Comparison of ENCODE assay signal across 22 mouse cellular contexts in genomic region chr12:33926751-33927150, GRCm38 (mm10). TPM values are rescaled to one million over a fixed set of nuclear protein-coding genes. Genes with fewer than 3 reads are reported as not detected.
DNase-seq lines count a peak whose midpoint lies in the region; ATAC-seq and TF ChIP-seq lines count a peak whose summit lies in the region.
"Had no signal": no experiment of that assay in that cellular context is flagged by ENCODE, and none has a peak within 500 bp of the region (broad histone marks: within the 10 kb centered on the region; RNA-seq: fewer than 3 reads in every experiment).

No protein-coding gene starts in this region.

- H3K4me3 ChIP-seq in limb, embryonic 14.5 days (replicated peaks; ENCODE audit: low read length), result no peak overlapping the region
- no peak overlapping the region for H3K4me3 ChIP-seq in limb, embryonic 10.5 days
- H3K4me3 ChIP-seq: embryonic facial prominence, embryonic 13.5 days; heart, embryonic 13.5 days; liver, embryonic 12.5 days had no signal

- H3K4me2 ChIP-seq in limb, embryonic 14.5 days (replicated peaks; ENCODE audit: low read depth, low read length, severe bottlenecking), result no peak overlapping the region
- H3K4me2 ChIP-seq: embryonic facial prominence, embryonic 13.5 days; heart, embryonic 13.5 days; liver, embryonic 12.5 days had no signal

- peak; percentile 77 for DNase-seq in limb, embryonic 14.5 days (ENCODE audit: low spot score)
- DNase-seq in limb, embryonic 10.5 days (ENCODE audit: low spot score), result no peak
- DNase-seq in NIH3T3 (ENCODE audit: low read depth), result peak; percentile 66
- peak; percentile 70 for DNase-seq in embryo, embryonic 10 days (ENCODE audit: low spot score)
- peak; percentile 59 for DNase-seq in mesoderm, embryonic 11.5 days (ENCODE audit: low read depth, low spot score)
- no peak for DNase-seq in spleen, postnatal 36 days (ENCODE audit: low spot score in 2 of 2)
- no peak for DNase-seq in layer of hippocampus, adult 9-11 months
- DNase-seq: adrenal gland, adult 8-10 months; cerebellum, adult 9-10 months; gastrocnemius, postnatal 36 days; kidney, postnatal 25 days; layer of hippocampus, postnatal 36 days; right cerebral cortex, postnatal 14 days had no signal

- 7% methylated on average over 3 of the region's 3 CpGs for WGBS in limb, embryonic 14.5 days
- 11% methylated on average over 3 of the region's 3 CpGs for WGBS in limb, embryonic 10.5 days

- H3K36me3 ChIP-seq in limb, embryonic 14.5 days (ENCODE audit: control insufficient read depth, insufficient read depth, low read length), result no peaks in the 10 kb centered on the region
- no peaks in the 10 kb centered on the region for H3K36me3 ChIP-seq in limb, embryonic 10.5 days
- H3K36me3 ChIP-seq: embryonic facial prominence, embryonic 13.5 days; forebrain, embryonic 10.5 days; heart, embryonic 13.5 days; liver, embryonic 12.5 days; midbrain, embryonic 13.5 days had no signal

- no peak overlapping the region for H3K27ac ChIP-seq in limb, embryonic 14.5 days (replicated peaks; ENCODE audit: low read depth, low read length)
- H3K27ac ChIP-seq in limb, embryonic 10.5 days, result no peak overlapping the region
- H3K27ac ChIP-seq: embryonic facial prominence, embryonic 13.5 days; forebrain, embryonic 10.5 days; heart, embryonic 13.5 days; liver, embryonic 12.5 days; midbrain, embryonic 13.5 days had no signal

- H3K9me3 ChIP-seq in limb, embryonic 14.5 days (ENCODE audit: control insufficient read depth, low read length), result no peaks in the 10 kb centered on the region
- no peaks in the 10 kb centered on the region for H3K9me3 ChIP-seq in limb, embryonic 10.5 days (replicated peaks)
- H3K9me3 ChIP-seq: embryonic facial prominence, embryonic 13.5 days; forebrain, embryonic 10.5 days; heart, embryonic 13.5 days; liver, embryonic 12.5 days; midbrain, embryonic 13.5 days had no signal

- peaks cover 27% of the 10 kb centered on the region for H3K27me3 ChIP-seq in limb, embryonic 14.5 days (ENCODE audit: control insufficient read depth, insufficient read depth, low read length)
- H3K27me3 ChIP-seq in limb, embryonic 10.5 days (ENCODE audit: low read depth, poor library complexity, severe bottlenecking), result peaks cover 55% of the 10 kb centered on the region
- H3K27me3 ChIP-seq: CH12.LX had no signal

- H3K4me1 ChIP-seq in limb, embryonic 14.5 days (ENCODE audit: control insufficient read depth, insufficient read depth, low read length), result peaks cover 11% of the 10 kb centered on the region
- H3K4me1 ChIP-seq in limb, embryonic 10.5 days, result peaks cover 19% of the 10 kb centered on the region
- H3K4me1 ChIP-seq: liver, embryonic 12.5 days had no signal

- H3K9ac ChIP-seq in limb, embryonic 14.5 days (ENCODE audit: low read depth, low read length, severe bottlenecking), result no peak overlapping the region
- H3K9ac ChIP-seq: embryonic facial prominence, embryonic 13.5 days; heart, embryonic 13.5 days; liver, embryonic 12.5 days; midbrain, embryonic 13.5 days had no signal

- no peak for TF ChIP-seq POLR2A in limb, embryonic 14.5 days (IDR thresholded peaks at IDR 0.05; ENCODE audit: borderline replicate concordance, extremely low read depth, insufficient read depth, insufficient read length)

- ATAC-seq in limb, embryonic 14.5 days (ENCODE audit: low FRiP score, low read depth), result no peak
- ATAC-seq: intestine, embryonic 16.5 days; liver, embryonic 12.5 days; Patski had no signal

RNA-seq across cellular contexts. Expression of gene Ferd3l, which starts 1.5 kb away (rescaled TPM):
- polyA plus RNA-seq in limb, embryonic 14.5 days (2012; rRNA removed), result not detected in 2 replicates
- not detected in 2 replicates for polyA plus RNA-seq in limb, embryonic 14.5 days (2014; fragmentation: Nextera tagmentation; extraction: Ambion mirVana)
- not detected in 2 replicates for polyA plus RNA-seq in limb, embryonic 10.5 days (2016; fragmentation: Nextera tagmentation; extraction: Ambion mirVana)
- polyA plus RNA-seq: embryonic facial prominence, embryonic 13.5 days; heart, embryonic 13.5 days; intestine, embryonic 16.5 days; liver, embryonic 12.5 days; Patski; testis, adult 2 months had no signal

RNA-seq across cellular contexts. Expression of gene Twist1, which starts 30.7 kb away (rescaled TPM):
- polyA plus RNA-seq in limb, embryonic 14.5 days (2012; rRNA removed), result 259 and 340 TPM in 2 replicates
- polyA plus RNA-seq in limb, embryonic 14.5 days (2014; fragmentation: Nextera tagmentation; extraction: Ambion mirVana), result 69.7 and 82.4 TPM in 2 replicates
- 31.0 and 33.4 TPM in 2 replicates for polyA plus RNA-seq in limb, embryonic 10.5 days (2016; fragmentation: Nextera tagmentation; extraction: Ambion mirVana)

Comparison
In these comparisons a context has a peak if more than half of its experiments do, and no peak if none do; other contexts are left out.
1. DNase-seq: peak in limb, embryonic 14.5 days (single experiment), NIH3T3 (single experiment), embryo, embryonic 10 days (single experiment) and mesoderm, embryonic 11.5 days (single experiment); none in limb, embryonic 10.5 days (single experiment), spleen, postnatal 36 days (0 of 2) and layer of hippocampus, adult 9-11 months (single experiment).